Mouse (Mus musculus) liver, embryonic 11.5 days (tissue): ENCODE measurements around the gene Hltf. TPM values are rescaled to one million over a fixed set of nuclear protein-coding genes. Genes with fewer than 3 reads are reported as not detected.
"Not testable (repeated sequence)": the region's sequence is repeated elsewhere in the genome, so short reads cannot be mapped to it uniquely, and the experiment has no call there.

ENCODE experiments used
- ATAC-seq: fragments of 200-750 bp; cut with Nextera tagmentation; replicated peaks from 2 replicates; pipeline ENCODE4 v1.8.0; 2017; ENCODE audit warnings: moderate number of reproducible peaks, mild to moderate bottlenecking, moderate TSS enrichment, moderate library complexity; ENCODE audit not compliant: low FRiP score
- DNase-seq: peaks from one replicate; pipeline ENCODE4 v3.0.0-alpha.2; 2017; ENCODE audit warnings: low spot score
- H3K27ac ChIP-seq: fragments of 300-500 bp; sonication (generic); 2 replicates; pipeline ENCODE4 v1.5.1; 2014; ENCODE audit warnings: mild to moderate bottlenecking, low read depth, low read length, control low read depth
- H3K27me3 ChIP-seq: fragments of 300-500 bp; sonication (generic); replicated peaks from 2 replicates; pipeline ENCODE4 v1.6.1; 2014; ENCODE audit warnings: low read length, mixed read lengths; ENCODE audit not compliant: control insufficient read depth, insufficient read depth
- H3K36me3 ChIP-seq: fragments of 300-500 bp; sonication (generic); 2 replicates; pipeline ENCODE4 v1.6.1; 2014; ENCODE audit warnings: mild to moderate bottlenecking, low read length, moderate library complexity, mixed read lengths; ENCODE audit not compliant: control insufficient read depth, insufficient read depth
- H3K4me1 ChIP-seq: fragments of 300-500 bp; sonication (generic); replicated peaks from 2 replicates; pipeline ENCODE4 v1.6.1; 2014; ENCODE audit warnings: low read length, mixed read lengths; ENCODE audit not compliant: control insufficient read depth, insufficient read depth
- H3K4me2 ChIP-seq: fragments of 300-500 bp; sonication (generic); 2 replicates; pipeline ENCODE4 v1.6.1; 2014; ENCODE audit warnings: mild to moderate bottlenecking, control low read depth, moderate library complexity
- H3K4me3 ChIP-seq: fragments of 300-500 bp; sonication (generic); 2 replicates; pipeline ENCODE4 v1.5.1; 2014; ENCODE audit warnings: low read depth, low read length, control low read depth
- H3K9ac ChIP-seq: fragments of 300-500 bp; sonication (generic); 2 replicates; pipeline ENCODE4 v1.6.1; 2014; ENCODE audit warnings: low read depth, low read length, control low read depth
- H3K9me3 ChIP-seq: fragments of 300-500 bp; sonication (generic); 2 replicates; pipeline ENCODE4 v1.6.1; 2016; ENCODE audit warnings: low read length, inconsistent platforms, mixed read lengths; ENCODE audit not compliant: control insufficient read depth
- WGBS: fragments of 180-500 bp; shearing (Covaris S2); extraction: QIAGEN DNeasy Blood & Tissue Kit; methylation state at CpG from one replicate; pipeline ENCODE4 v1.1.7; 2014; 5-methylcytosine and 5-hydroxymethylcytosine counted together
- polyA plus RNA-seq: library from polyadenylated mRNA; unstranded; fragments of >200 nt; fragmentation: Nextera tagmentation; extraction: Ambion mirVana; gene quantifications from 2 replicates; pipeline ENCODE4 v1.2.1, GENCODE M21; 2014

Gene Hltf
- polyA plus RNA-seq, 1 experiment from 2014 or later = 21.2 TPM

- WGBS = 90% methylated on average over 19 of the region's 19 CpGs
- ATAC-seq = no peak
Measured at GRCm38 (mm10) chr3:20119044-20119591, 61.5 kb downstream of the Hltf start.

GRCm38 (mm10) chr3:20119686-20120244, 62.2 kb downstream of the Hltf start:
- ATAC-seq (no peak; the same call in 1 of the 2 replicates), DNase-seq (no peak)
- Histone ChIP-seq H3K36me3 (peaks cover 8% of the 10 kb centered on the region), H3K9ac (no peak overlapping the region), H3K27me3 (no peaks in the 10 kb centered on the region), H3K4me2 (no peak overlapping the region), H3K9me3 (no peaks in the 10 kb centered on the region), H3K4me3 (no peak overlapping the region), H3K4me1 (no peaks in the 10 kb centered on the region), H3K27ac (no peak overlapping the region)
- 86% methylated on average over 4 of the region's 4 CpGs for WGBS

More at GRCm38 (mm10) chr3:20119044-20119591, 61.5 kb downstream of the Hltf start:
- H3K36me3 ChIP-seq = peaks cover 9% of the 10 kb centered on the region
- H3K4me2 ChIP-seq = no peak overlapping the region
- H3K9ac ChIP-seq = no peak overlapping the region
- no peaks in the 10 kb centered on the region for H3K4me1 ChIP-seq
- H3K9me3 ChIP-seq = no peaks in the 10 kb centered on the region
- H3K4me3 ChIP-seq = no peak overlapping the region
- no peak for DNase-seq
- H3K27ac ChIP-seq = no peak overlapping the region
- H3K27me3 ChIP-seq = no peaks in the 10 kb centered on the region

- WGBS = 88% methylated on average over 5 of the region's 5 CpGs
- not testable (repeated sequence) for H3K9me3 ChIP-seq, ATAC-seq, H3K27ac ChIP-seq, H3K4me1 ChIP-seq, H3K9ac ChIP-seq, H3K27me3 ChIP-seq, H3K4me2 ChIP-seq, DNase-seq, H3K4me3 ChIP-seq
- peaks cover 13% of the 10 kb centered on the region for H3K36me3 ChIP-seq
Measured at GRCm38 (mm10) chr3:20121582-20121981, 64.0 kb downstream of the Hltf start.

GRCm38 (mm10) chr3:20125604-20126003, 68.0 kb downstream of the Hltf start:
- Histone ChIP-seq H3K4me3 (no peak overlapping the region), H3K27me3 (no peaks in the 10 kb centered on the region), H3K9ac (no peak overlapping the region), H3K4me1 (no peaks in the 10 kb centered on the region), H3K36me3 (peaks cover 16% of the 10 kb centered on the region), H3K9me3 (no peaks in the 10 kb centered on the region), H3K27ac (no peak overlapping the region), H3K4me2 (no peak overlapping the region)
- DNase-seq (no peak), ATAC-seq (no peak)
- 92% methylated on average over 5 of the region's 5 CpGs for WGBS

- H3K36me3 ChIP-seq = peaks cover 14% of the 10 kb centered on the region
Measured at GRCm38 (mm10) chr3:20127047-20127595, 69.5 kb downstream of the Hltf start.

GRCm38 (mm10) chr3:20129491-20129890, 71.9 kb downstream of the Hltf start:
- DNase-seq = no peak
- Histone ChIP-seq H3K4me3 (no peak overlapping the region), H3K36me3 (peaks cover 11% of the 10 kb centered on the region; the same call in 1 of the 2 replicates), H3K27me3 (no peaks in the 10 kb centered on the region), H3K9ac (no peak overlapping the region), H3K4me1 (no peaks in the 10 kb centered on the region), H3K27ac (no peak overlapping the region), H3K4me2 (no peak overlapping the region), H3K9me3 (no peaks in the 10 kb centered on the region)
- no peak for ATAC-seq
- 88% methylated on average over 5 of the region's 5 CpGs for WGBS

More at GRCm38 (mm10) chr3:20127047-20127595, 69.5 kb downstream of the Hltf start:
- no peak overlapping the region for H3K4me2 ChIP-seq
- H3K4me3 ChIP-seq = no peak overlapping the region
- no peaks in the 10 kb centered on the region for H3K27me3 ChIP-seq
- 79% methylated on average over 2 of the region's 2 CpGs for WGBS
- no peak overlapping the region for H3K27ac ChIP-seq
- no peaks in the 10 kb centered on the region for H3K4me1 ChIP-seq
- H3K9ac ChIP-seq = no peak overlapping the region
- no peak for DNase-seq
- H3K9me3 ChIP-seq = no peaks in the 10 kb centered on the region
- ATAC-seq = no peak

GRCm38 (mm10) chr3:20130456-20131349, 73.1 kb downstream of the Hltf start:
- Histone ChIP-seq H3K4me3 (no peak overlapping the region), H3K36me3 (peaks cover 11% of the 10 kb centered on the region; the same call in 1 of the 2 replicates), H3K9me3 (no peaks in the 10 kb centered on the region), H3K9ac (no peak overlapping the region), H3K4me1 (no peaks in the 10 kb centered on the region), H3K27ac (no peak overlapping the region), H3K4me2 (no peak overlapping the region), H3K27me3 (no peaks in the 10 kb centered on the region)
- WGBS = 82% methylated on average over 8 of the region's 8 CpGs
- ATAC-seq = peak; percentile 34; the same call in 1 of the 2 replicates
- DNase-seq = no peak

GRCm38 (mm10) chr3:20131350-20131720, 73.7 kb downstream of the Hltf start:
- Histone ChIP-seq H3K4me2 (no peak overlapping the region), H3K9me3 (no peaks in the 10 kb centered on the region), H3K9ac (no peak overlapping the region), H3K36me3 (peaks cover 8% of the 10 kb centered on the region; the same call in 1 of the 2 replicates), H3K27ac (no peak overlapping the region), H3K4me1 (no peaks in the 10 kb centered on the region), H3K27me3 (no peaks in the 10 kb centered on the region), H3K4me3 (no peak overlapping the region)
- DNase-seq (no peak), ATAC-seq (no peak)
- 79% methylated on average over 2 of the region's 2 CpGs for WGBS
